Mouse (Mus musculus) myocyte (in vitro differentiated cells): Measurements from ENCODE around the gene Sppl2c.

Source experiments
- MYOD1 ChIP-seq, 3 experiments: IDR thresholded peaks; one replicate each; pipeline ENCODE4 v1.6.1; 2011; ENCODE audit warnings: control low read depth in 2 of 3, low read depth in 2 of 3, mild to moderate bottlenecking in 2 of 3, moderate library complexity in 1 of 3; ENCODE audit not compliant: insufficient read length in 2 of 3, control insufficient read depth in 1 of 3
- POLR2A ChIP-seq: IDR thresholded peaks from one replicate; pipeline ENCODE4 v1.6.1; 2011; ENCODE audit warnings: low read depth, mild to moderate bottlenecking, control low read depth, moderate library complexity; ENCODE audit not compliant: insufficient read length
- POLR2AphosphoS2 ChIP-seq: IDR thresholded peaks from one replicate; pipeline ENCODE4 v1.6.1; 2011; ENCODE audit warnings: low read depth, control low read depth; ENCODE audit not compliant: insufficient read length
- TCF12 ChIP-seq: IDR thresholded peaks from one replicate; pipeline ENCODE4 v1.6.1; 2011; ENCODE audit warnings: mild to moderate bottlenecking, control low read depth; ENCODE audit not compliant: poor library complexity, insufficient read depth, severe bottlenecking
- USF1 ChIP-seq: IDR thresholded peaks from one replicate; pipeline ENCODE4 v1.6.1; 2011; ENCODE audit warnings: low read depth, mild to moderate bottlenecking, control low read depth, moderate library complexity

GRCm38 (mm10) chr11:104203271-104203670 lies 17.1 kb downstream of the Sppl2c start:
- TF ChIP-seq POLR2A: no peak
- TF ChIP-seq TCF12: no peak
- no peak for TF ChIP-seq POLR2AphosphoS2
- TF ChIP-seq MYOD1 (IDR thresholded peaks at IDR 0.05; ENCODE audit: control insufficient read depth in 1 of 3, insufficient read length in 2 of 3, low read depth in 2 of 3): no peak
- TF ChIP-seq USF1: no peak
